Mouse (Mus musculus) liver, embryonic 14.5 days (tissue): ENCODE data around the gene Clstn3.

Source experiments
- CTCF ChIP-seq: IDR thresholded peaks from 2 replicates; pipeline ENCODE4 v1.5.1; 2016; ENCODE audit warnings: antibody characterized with exemption, low read depth, control low read depth
- EP300 ChIP-seq: IDR thresholded peaks from 2 replicates; pipeline ENCODE4 v1.6.1; 2016; ENCODE audit warnings: antibody characterized with exemption, low read depth

- no peak for TF ChIP-seq EP300
- no peak for TF ChIP-seq CTCF
These were observed at the start of gene Clstn3 for GRCm38 (mm10) chr6:124464305-124465271.
